Mouse (Mus musculus): ENCODE results near the gene Porcn.
A peak's percentile ranks its signal among the peaks of the same experiment; 100 is the strongest.

Gene Porcn

DNA sequence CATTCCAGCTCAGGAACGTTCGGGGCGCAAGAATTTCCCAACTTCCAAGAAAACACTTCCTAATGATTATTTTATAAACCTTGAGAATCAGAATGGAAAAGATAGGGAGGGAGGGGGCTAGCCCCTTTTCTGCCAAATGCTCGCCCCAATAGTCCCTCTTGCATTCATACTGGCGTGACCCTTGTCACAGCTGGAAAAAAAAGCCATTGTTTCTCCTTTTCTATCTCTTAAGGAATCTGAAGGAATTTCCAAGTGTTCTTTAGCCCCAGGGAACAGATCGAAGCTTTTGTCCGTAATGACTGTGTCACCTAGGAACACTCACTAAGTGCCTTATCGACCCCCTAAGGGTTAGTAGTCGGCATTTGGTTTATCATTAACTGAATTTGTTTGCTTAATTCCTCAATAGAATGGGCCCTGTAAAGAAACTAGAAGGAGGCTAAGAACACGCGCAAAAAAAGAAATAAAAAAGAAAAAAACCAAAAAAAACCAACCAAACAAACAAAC lies 421 bp upstream of the Porcn start:
- DNase-seq (ENCODE audit: low read depth, low spot score): no peak

DNA sequence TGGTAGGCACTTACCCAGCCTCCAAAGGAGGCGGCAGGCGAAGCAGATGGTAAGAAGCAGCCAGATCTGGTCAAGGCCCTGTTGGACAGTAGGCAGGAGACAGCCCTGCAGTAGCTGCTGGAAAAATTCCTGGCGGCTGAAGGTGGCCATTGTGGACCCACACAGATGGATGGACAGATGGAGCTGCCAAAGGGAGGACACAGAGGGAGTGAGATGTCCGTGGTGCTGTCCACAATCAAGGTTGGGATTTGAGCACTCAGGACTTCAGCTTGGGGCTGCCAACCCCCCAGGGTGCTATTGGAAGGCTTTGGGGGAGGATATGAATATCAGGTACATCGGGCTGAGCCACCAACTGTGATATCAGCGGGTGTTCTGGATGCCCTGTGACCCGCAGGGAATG lies 774 bp downstream of the Porcn start:
- DNase-seq (ENCODE audit: low read depth, low spot score): no peak

DNA sequence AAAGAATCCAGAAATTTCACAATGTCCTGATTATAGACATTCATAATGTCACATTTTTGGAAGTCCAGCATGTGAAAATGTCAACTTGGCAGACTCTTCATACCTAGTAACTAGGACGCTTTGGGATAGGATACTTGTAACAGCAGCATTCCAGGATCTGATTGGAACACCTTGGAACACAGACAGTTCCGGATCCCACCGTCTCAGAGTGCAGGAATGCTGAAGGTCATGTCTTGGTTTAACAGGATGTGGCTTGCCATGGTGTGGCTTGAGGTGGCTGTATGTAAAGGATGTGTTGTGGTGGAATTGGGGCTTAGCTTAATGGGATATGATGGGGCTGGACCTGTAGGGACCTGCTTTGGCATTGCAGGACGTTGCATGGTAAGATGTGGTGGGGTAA lies 1.2 kb downstream of the Porcn start:
- DNase-seq (ENCODE audit: low read depth, low spot score): no peak

DNA sequence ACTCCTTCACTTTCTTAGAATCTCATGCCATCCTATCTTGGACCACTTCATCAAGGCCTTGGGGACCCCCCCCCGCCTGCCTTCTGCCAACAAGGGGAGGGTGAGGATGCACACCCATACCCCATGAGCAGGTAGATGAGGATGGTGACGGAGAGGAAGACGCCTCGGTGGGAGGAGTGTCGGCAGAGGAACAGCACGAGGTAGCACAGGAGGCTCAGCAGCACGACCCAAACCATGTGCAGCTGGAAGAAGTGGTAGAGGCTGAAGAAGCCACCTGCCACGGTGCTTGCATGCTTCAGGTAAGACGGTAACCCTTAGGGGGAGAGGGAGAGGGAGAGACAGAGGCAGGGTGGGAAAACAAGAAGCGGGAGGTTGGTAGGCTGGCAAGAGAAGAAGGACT lies 2.2 kb downstream of the Porcn start:
- no peak for DNase-seq (ENCODE audit: low read depth, low spot score)

DNA sequence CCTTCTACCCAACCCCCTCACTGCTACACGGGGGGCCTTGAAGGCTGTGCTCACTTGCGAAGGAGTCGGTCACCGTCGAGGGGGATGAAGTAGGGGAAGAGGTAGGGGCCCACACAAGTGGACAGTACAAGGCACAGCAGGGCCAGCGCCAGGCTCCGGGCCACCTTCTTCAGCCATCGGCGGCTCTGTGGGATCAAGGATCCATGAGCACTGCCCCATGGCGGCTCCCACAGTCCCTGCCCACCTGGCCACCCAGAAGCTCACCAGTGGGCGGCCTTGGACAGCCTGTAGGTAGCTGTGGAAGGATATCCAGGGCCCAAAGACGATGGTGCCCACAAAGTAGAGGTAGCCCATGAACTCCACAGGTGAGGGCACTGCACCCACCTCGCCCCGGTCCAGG lies 3.2 kb downstream of the Porcn start:
- DNase-seq (ENCODE audit: low read depth, low spot score): no peak

DNA sequence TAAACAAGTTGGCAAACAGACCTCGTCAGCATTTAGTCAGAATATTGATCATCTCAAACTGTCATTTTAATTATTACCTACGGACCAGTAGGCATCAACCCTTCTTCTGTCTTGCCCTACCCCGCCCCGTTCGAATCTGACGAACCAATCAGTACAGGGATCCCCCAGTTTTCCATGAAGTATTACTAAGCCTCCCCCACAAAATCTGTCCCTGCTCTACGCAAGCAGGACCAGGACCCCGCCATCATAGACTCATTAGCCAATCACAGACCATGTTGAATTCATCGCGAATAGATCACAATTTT lies 13.0 kb downstream of the Porcn start, which contains the start of gene Ebp:
Ebp (minus strand) TSS at position 94 of the 305 bp plus-strand sequence.
- DNase-seq (ENCODE audit: low read depth, low spot score): no peak

DNA sequence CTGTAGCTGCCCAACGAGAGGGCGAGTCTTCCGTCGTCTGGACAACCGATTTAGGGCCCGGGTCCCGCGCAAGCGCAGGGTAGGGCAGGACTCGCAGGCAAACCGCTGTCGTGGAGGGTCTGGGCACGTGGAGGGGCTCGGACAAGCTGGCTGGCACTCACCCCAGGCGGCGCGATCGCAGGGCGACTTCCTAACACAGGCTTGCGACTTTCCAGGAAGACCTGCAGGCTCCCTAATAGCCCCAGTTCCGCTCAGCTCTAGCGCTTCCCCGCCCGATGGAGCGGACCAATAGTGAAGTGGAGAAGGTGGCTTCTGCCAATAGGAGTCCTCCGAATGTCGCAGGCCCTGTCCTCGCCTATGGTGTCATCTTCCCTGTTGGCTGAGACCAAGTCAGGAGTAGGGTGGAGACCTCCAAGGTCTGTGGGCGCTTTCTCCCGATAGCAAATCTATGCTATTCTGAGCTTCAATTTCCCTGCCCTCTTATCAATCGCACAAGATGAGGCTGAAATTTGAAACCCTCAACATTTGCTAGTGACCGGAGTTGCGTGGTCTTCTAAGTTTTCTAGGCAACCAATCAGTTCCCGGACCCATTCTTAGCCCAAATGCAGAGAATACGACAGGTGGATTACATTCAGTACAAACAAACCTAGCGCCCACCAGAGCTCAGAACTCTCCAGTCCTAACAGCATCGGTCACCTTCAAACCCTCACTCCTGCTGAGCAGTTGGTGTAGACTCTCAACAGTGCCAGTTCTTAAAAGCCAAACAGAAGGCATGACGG lies 13.5 kb downstream of the Porcn start:
- peak; percentile 73 for DNase-seq (ENCODE audit: low read depth, low spot score)

DNA sequence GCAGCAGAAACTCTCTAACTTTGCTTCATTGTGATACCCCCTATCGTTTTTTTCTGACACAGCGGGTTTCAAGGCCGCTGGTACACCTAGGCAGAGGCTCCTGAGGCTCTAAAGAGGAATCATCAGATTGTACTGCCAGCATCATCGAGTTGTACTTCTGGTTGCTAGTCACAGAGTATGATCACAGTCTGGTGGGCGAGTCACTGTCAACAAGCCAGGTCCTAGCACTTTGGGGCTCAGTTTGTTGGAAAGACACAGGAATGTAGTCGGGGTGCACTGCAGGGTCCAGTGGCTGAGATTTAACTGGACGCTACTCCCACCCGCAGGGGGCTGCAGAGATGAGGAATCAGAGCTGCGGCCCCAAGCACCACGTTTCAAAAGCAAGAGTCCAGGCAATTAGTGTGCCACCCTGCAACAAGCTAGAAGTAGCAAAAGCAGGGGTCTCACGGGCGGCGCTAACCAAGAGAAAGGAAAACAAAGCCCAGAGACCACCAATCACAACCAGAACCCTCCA lies 14.1 kb downstream of the Porcn start:
- no peak for DNase-seq (ENCODE audit: low read depth, low spot score)

DNA sequence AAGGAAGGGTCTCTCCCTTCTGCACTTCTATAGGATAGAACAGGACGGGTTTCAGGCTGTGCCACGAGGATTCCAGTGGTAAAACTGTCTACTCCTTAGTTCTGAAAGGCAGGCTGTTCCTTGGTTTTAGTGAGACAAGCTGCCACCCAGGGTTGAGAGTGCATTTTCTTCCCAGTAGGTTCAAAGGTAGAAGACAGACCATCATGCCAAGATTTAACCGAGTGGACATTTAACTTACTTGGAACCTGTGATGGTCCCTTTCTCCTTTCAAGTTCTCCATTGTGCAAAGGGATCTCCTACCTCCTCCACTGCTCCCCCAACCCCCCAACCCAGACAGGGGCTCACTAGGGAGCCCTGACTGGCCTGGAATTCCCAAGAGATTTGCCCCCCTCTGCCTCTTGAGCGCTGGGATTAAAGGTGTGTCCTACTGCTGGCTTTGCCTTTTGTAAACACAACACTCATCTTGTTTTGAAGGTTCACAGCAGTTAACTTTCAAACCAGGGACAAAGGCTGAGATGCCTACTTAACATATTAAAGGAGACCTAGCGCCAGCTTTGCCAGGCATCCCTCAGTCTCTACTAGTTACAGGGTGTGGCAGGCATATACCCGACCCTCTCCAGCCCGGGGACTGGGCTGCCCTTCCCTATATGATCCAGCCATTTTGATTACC lies 23.3 kb downstream of the Porcn start:
- no peak for DNase-seq (ENCODE audit: low read depth, low spot score)

DNA sequence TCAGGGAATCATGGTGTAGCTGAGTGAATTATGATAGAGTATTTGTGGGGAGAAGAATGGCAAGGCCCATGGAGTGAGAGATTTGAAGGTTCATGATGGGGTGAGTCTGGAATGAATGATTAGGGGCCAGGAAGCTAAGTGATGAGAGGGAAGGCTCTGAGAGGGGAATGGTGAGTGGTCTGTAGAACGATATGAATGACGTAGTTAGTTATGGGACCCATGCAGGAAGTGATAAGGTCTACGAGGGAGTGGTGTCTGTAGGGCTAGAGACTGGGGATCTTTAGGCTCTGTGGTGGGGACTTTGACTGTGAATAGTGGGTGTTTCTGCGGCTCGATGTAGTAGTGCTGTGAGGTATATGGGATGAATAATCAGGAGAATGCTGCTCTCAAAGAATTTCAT lies 26.7 kb downstream of the Porcn start:
- DNase-seq (ENCODE audit: low read depth, low spot score): no peak

DNA sequence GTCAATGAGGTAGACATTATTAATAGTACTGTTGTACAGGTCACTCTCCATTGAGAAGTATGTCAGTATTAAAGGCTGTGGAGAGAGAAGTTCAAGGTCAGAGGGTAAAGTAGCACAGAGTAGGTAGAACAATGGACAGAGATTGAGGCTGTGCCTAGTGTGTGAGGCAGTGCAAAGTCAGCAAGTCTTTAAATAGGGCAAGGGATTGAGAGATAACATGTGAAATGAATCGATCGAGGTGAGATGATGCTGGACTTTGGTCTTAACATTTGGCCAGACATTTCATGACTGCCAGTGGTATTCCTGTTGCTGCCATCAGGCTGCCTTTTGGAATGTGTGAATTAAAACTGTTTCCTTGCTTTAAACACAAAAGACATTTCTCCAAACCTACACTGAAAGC lies 27.5 kb downstream of the Porcn start:
- no peak for DNase-seq (ENCODE audit: low read depth, low spot score)

DNA sequence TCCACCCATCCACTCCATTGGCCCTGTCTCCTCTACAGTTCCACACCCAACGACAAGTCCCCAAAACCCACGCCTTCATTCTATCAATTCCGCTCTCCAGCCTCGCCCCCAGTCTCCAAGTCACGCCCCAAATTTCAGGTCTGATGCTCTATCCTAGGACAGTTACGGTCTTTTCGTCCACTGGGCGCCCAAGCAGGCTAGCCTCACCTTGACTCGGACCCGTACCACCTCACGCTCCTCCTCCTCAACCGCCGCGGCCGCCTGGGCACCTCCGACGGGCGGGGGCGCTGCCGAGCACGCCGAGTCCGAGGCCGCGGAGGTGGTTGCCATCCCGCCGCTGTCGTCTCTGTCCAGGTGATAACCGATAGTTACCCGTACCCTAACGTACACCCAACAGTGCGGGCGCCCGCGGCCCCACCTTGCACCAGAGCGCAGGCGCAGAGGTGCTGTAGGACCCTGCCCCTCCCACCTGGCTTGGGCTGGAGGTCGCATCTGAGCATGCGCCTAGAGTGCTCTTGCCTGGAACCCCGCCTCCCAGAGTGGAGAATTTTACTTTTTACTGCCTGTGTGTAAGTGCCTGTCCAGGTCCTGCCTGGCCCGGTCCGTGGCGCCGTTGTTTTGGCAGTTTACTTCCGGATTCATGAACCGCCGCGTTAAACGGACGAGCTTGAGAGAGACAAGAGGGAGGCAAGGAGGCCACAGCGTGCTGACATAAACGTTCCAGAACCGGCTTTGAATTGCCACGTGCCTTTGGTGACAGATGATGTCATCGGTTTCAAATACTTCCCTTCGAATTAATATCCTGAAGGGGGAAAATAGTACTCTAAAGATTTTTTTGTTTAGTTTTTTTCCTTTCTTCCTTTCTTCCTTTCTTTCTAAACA lies 30.6 kb downstream of the Porcn start, which contains the start of gene Tbc1d25:
Tbc1d25 (minus strand) TSS at position 678 of the 882 bp plus-strand sequence.
- DNase-seq (ENCODE audit: low read depth, low spot score): peak; percentile 78

DNA sequence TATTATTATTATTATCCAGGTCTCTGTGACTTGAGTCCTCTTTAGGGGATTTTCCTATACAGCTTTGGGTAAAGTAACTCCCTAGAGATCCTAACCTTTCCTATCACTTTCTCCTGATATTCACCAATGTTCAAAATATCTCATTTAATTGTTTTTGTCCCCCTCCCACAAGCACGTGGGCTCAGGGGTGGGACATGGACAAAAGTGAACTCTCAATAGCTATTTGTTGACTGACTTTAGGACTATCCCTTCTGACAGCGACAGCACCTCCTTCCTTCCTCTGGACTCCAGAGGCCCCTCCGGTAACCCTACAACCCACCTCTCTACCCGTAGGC lies 31.2 kb downstream of the Porcn start:
- DNase-seq (ENCODE audit: low read depth, low spot score): no peak

DNA sequence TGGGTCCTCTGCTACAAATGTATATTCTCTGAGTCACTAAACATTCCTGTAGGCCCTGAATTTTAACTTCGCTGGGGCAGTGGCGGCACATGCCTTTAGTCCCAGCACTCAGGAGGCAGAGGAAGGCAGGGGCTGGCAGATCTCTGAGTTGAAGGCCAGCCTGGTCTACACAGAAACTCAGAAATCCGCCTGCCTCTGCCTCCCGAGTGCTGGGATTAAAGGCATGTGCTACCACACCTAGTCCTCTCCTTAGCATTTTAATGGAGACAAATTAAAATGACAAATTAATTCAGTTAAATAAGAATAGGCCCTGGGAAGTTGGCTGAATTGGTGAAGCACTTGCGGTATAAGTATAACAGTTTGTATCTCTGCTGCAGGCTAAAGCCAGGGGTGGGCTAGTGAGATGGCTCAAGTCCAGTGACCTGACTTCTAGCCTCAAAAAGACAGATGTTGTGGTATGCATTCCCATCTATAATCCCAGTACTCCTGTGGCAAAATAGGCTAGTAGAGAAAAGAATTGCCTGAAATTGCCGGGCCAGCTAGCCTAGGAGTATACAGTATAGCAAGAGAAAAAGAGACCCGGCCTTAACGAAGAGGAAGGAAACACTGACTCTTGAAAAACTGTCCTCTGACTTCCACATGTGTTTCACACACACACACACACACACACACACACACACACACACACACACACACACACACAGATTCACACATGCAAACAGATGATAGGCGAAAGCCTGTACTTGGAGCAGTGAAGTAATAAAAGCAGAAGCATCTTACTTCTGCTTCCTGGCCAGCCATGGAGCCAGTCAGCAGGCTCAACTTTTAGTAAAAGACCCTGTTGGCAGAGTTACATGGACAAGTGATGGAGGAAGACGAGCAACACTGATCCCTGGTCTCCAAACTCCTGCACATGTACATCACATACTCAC lies 38.3 kb downstream of the Porcn start:
- DNase-seq (ENCODE audit: low read depth, low spot score): no peak

DNA sequence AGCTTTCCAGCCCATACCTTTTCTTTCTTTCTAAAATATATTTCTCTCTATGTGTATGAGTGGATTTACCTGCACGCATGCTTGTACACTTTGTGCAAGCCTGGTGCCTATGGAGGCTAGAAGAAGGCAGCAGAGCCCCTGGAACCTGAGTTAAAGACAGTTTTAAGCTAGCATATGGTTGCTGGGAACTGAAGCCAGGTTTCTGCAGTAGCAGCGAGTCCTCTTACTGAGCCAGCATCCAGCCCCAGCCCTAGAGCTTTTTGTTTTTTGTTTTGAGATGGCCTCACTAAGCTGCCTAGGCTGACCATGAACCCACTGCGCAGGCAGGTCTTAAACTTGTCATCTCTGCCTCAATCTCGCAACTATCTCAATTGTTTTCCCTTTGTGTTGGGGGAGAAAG lies 41.9 kb downstream of the Porcn start:
- no peak for DNase-seq (ENCODE audit: low read depth, low spot score)

DNA sequence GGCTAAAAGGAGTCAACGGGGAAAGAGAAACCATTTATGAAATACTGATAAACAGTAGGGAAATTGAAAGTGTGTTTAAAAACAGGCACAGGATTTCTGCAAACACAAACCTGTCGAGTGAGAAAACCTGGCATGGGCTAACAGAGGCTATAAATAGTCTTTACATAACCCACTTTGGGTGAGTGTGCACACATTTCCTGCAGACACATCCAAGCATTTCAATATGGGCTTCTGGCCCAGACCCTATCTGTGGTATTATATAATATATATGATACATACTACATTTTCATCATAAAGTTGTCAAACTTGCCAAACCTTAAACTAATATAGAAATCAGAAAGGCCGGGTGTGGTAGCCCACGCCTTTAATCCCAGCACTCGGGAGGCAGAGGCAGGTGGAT lies 43.2 kb downstream of the Porcn start:
- DNase-seq (ENCODE audit: low read depth, low spot score): no peak

DNA sequence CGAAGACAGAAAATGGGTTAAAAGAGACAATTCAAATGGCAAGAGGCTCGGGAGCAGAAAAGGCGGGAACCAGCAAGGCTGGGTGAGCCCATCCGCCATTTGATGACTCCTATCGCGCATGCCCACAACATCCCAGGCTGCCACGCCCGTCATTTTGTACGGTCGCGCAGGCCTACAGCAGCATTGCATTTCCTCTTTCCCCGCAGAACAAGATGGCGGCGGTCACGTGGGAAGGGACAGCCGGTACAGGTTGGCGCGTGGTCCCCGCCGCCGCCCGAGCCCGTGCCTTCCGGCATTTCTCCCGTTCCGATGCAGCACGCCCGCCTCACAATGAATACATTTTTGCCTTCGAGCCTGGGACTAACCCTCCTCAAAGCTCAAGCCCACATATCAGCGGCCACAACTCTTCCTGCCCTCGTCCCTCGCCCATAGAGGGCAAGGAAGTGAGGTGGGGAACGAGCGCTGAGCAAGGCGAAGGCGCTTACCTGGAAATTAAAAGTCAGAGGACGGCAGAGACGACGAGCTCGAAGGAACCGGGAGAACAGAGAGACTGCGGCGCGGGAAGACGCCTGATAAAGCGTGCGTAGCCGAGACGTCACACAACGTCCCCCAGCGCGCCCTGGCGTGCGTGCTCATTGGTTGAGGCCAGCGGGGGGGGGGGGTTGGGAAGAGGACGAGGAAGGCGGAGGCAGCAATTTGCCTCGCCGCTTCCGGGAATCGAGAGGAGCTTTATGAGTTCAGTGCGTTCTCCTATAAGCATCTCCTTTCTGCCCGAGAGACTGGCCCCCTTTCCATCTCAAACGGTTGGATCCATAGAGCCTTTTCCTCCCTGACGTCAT lies 61.0 kb downstream of the Porcn start, which contains the start of gene Rbm3:
Rbm3 (minus strand) TSS at position 728 of the 839 bp plus-strand sequence.
- DNase-seq (ENCODE audit: low read depth, low spot score): peak; percentile 75
